Mouse (Mus musculus) neural tube, embryonic 11.5 days (tissue): ENCODE results near the gene Cdk2ap2. TPM values are rescaled to one million over a fixed set of nuclear protein-coding genes. Genes with fewer than 3 reads are reported as not detected.

ENCODE experiments used
- ATAC-seq: fragments of 200-750 bp; cut with Nextera tagmentation; 2 replicates; pipeline ENCODE4 v1.8.0; 2017; ENCODE audit warnings: moderate number of reproducible peaks, mild to moderate bottlenecking, moderate TSS enrichment, moderate library complexity; ENCODE audit not compliant: insufficient read depth, low FRiP score, low TSS enrichment
- DNase-seq: peaks from one replicate; pipeline ENCODE4 v3.0.0-alpha.2; 2015; ENCODE audit warnings: low spot score
- H3K27ac ChIP-seq: fragments of 300-500 bp; sonication (generic); 2 replicates; pipeline ENCODE4 v1.5.1; 2014; ENCODE audit warnings: low read depth, mild to moderate bottlenecking, low read length
- H3K27me3 ChIP-seq: fragments of 300-500 bp; sonication (generic); 2 replicates; pipeline ENCODE4 v1.6.1; 2014; ENCODE audit warnings: mild to moderate bottlenecking, low read length, mixed read lengths; ENCODE audit not compliant: control insufficient read depth, insufficient read depth
- H3K36me3 ChIP-seq: fragments of 300-500 bp; sonication (generic); 2 replicates; pipeline ENCODE4 v1.6.1; 2014; ENCODE audit warnings: mild to moderate bottlenecking, low read length, moderate library complexity, mixed read lengths; ENCODE audit not compliant: control insufficient read depth, insufficient read depth
- H3K4me1 ChIP-seq: fragments of 300-500 bp; sonication (generic); 2 replicates; pipeline ENCODE4 v1.6.1; 2014; ENCODE audit warnings: low read length, mixed read lengths; ENCODE audit not compliant: control insufficient read depth, insufficient read depth
- H3K4me2 ChIP-seq: fragments of 300-500 bp; sonication (generic); 2 replicates; pipeline ENCODE4 v1.6.1; 2014; ENCODE audit warnings: low read depth, mild to moderate bottlenecking, moderate library complexity
- H3K4me3 ChIP-seq: fragments of 300-500 bp; sonication (generic); 2 replicates; pipeline ENCODE4 v1.5.1; 2014; ENCODE audit warnings: low read depth, low read length
- H3K9ac ChIP-seq: fragments of 300-500 bp; sonication (generic); 2 replicates; pipeline ENCODE4 v1.6.1; 2014; ENCODE audit warnings: mild to moderate bottlenecking, low read length
- H3K9me3 ChIP-seq: fragments of 300-500 bp; sonication (generic); 2 replicates; pipeline ENCODE4 v1.6.1; 2016; ENCODE audit warnings: low read length; ENCODE audit not compliant: control insufficient read depth
- WGBS: fragments of 180-500 bp; shearing (Covaris S2); extraction: QIAGEN DNeasy Blood & Tissue Kit; methylation state at CpG from one replicate; pipeline ENCODE4 v1.1.7; 2014; 5-methylcytosine and 5-hydroxymethylcytosine counted together
- polyA plus RNA-seq: library from polyadenylated mRNA; unstranded; fragments of >200 nt; fragmentation: Nextera tagmentation; extraction: Ambion mirVana; gene quantifications from 2 replicates; pipeline ENCODE4 v1.2.1, GENCODE M21; 2014

The Cdk2ap2 gene
- polyA plus RNA-seq, 1 experiment from 2014 or later, result 86.7 TPM

GRCm38 (mm10) chr19:4094774-4095303, 2.1 kb upstream of the Cdk2ap2 start:
- no peak for DNase-seq
- ATAC-seq, result no peak
- no peaks in the 10 kb centered on the region for H3K36me3 ChIP-seq
- peaks cover 3% of the 10 kb centered on the region for H3K27me3 ChIP-seq
- no peak overlapping the region for H3K4me3 ChIP-seq
- 83% methylated on average over 5 of the region's 5 CpGs for WGBS
- peaks cover 10% of the 10 kb centered on the region for H3K4me1 ChIP-seq
- no peaks in the 10 kb centered on the region for H3K9me3 ChIP-seq
- no peak overlapping the region for H3K9ac ChIP-seq
- no peak overlapping the region for H3K27ac ChIP-seq
- no peak overlapping the region for H3K4me2 ChIP-seq

- Histone ChIP-seq H3K4me2 (no peak overlapping the region; the same call in 1 of the 2 replicates), H3K27me3 (peaks cover 12% of the 10 kb centered on the region), H3K27ac (no peak overlapping the region), H3K9me3 (no peaks in the 10 kb centered on the region), H3K4me3 (no peak overlapping the region), H3K9ac (no peak overlapping the region), H3K36me3 (no peaks in the 10 kb centered on the region), H3K4me1 (peaks cover 10% of the 10 kb centered on the region)
- ATAC-seq (no peak), DNase-seq (no peak)
- WGBS, result 66% methylated on average over 3 of the region's 3 CpGs
Measured at GRCm38 (mm10) chr19:4095802-4096201, 1.2 kb upstream of the Cdk2ap2 start.

- 3% methylated on average over 21 of the region's 21 CpGs for WGBS
- H3K36me3 ChIP-seq, result no peaks in the 10 kb centered on the region
- H3K9me3 ChIP-seq, result no peaks in the 10 kb centered on the region
- no peak overlapping the region for H3K27ac ChIP-seq
- H3K4me3 ChIP-seq, result peak overlapping the region; percentile 43
- no peak for ATAC-seq
- peaks cover 16% of the 10 kb centered on the region for H3K4me1 ChIP-seq
- H3K27me3 ChIP-seq, result peaks cover 25% of the 10 kb centered on the region
- DNase-seq, result no peak
- peak overlapping the region; percentile 64 for H3K9ac ChIP-seq
- H3K4me2 ChIP-seq, result peak overlapping the region; percentile 69
Measured at GRCm38 (mm10) chr19:4097441-4097825, 451 bp downstream of the Cdk2ap2 start.

- H3K9ac ChIP-seq, result no peak overlapping the region
Measured at GRCm38 (mm10) chr19:4098426-4098825, 1.4 kb downstream of the Cdk2ap2 start.

GRCm38 (mm10) chr19:4099056-4099455, 2.1 kb downstream of the Cdk2ap2 start:
- 17% methylated on average over 9 of the region's 9 CpGs for WGBS
- Histone ChIP-seq H3K4me2 (no peak overlapping the region), H3K9ac (no peak overlapping the region), H3K4me3 (no peak overlapping the region), H3K27me3 (peaks cover 28% of the 10 kb centered on the region), H3K4me1 (peaks cover 16% of the 10 kb centered on the region), H3K9me3 (no peaks in the 10 kb centered on the region), H3K27ac (no peak overlapping the region), H3K36me3 (no peaks in the 10 kb centered on the region)
- peak; percentile 89 for DNase-seq
- ATAC-seq, result no peak

More at GRCm38 (mm10) chr19:4098426-4098825, 1.4 kb downstream of the Cdk2ap2 start:
- DNase-seq, result no peak
- Histone ChIP-seq H3K27ac (no peak overlapping the region), H3K4me2 (no peak overlapping the region), H3K36me3 (no peaks in the 10 kb centered on the region), H3K4me3 (no peak overlapping the region), H3K27me3 (peaks cover 28% of the 10 kb centered on the region), H3K9me3 (no peaks in the 10 kb centered on the region), H3K4me1 (peaks cover 16% of the 10 kb centered on the region)
- 88% methylated on average over 13 of the region's 13 CpGs for WGBS
- ATAC-seq, result no peak

GRCm38 (mm10) chr19:4099837-4100717, 3.1 kb downstream of the Cdk2ap2 start, which contains the start of gene Pitpnm1:
TSS of gene Pitpnm1 (plus strand) at chr19:4099998.
- Histone ChIP-seq H3K36me3 (no peaks in the 10 kb centered on the region), H3K9me3 (no peaks in the 10 kb centered on the region), H3K4me1 (peaks cover 16% of the 10 kb centered on the region), H3K4me3 (peak within 1 kb of the TSS; percentile 46), H3K27ac (no peak within 1 kb of the TSS), H3K4me2 (peak within 1 kb of the TSS; percentile 88), H3K27me3 (peaks cover 28% of the 10 kb centered on the region), H3K9ac (peak within 1 kb of the TSS; percentile 63)
- peak; percentile 53 for DNase-seq
- WGBS, result under 1% methylated on average over 52 of the region's 53 CpGs
- no peak for ATAC-seq

- Histone ChIP-seq H3K4me1 (peaks cover 16% of the 10 kb centered on the region), H3K9me3 (no peaks in the 10 kb centered on the region), H3K27ac (no peak overlapping the region), H3K4me3 (peak overlapping the region; percentile 46), H3K4me2 (peak overlapping the region; percentile 88), H3K9ac (peak overlapping the region; percentile 63), H3K27me3 (peaks cover 28% of the 10 kb centered on the region), H3K36me3 (no peaks in the 10 kb centered on the region)
- DNase-seq, result peak; percentile 70
- no peak for ATAC-seq
- 0% methylated on average over 51 of the region's 52 CpGs for WGBS
Measured at GRCm38 (mm10) chr19:4100718-4101261, 3.8 kb downstream of the Cdk2ap2 start.

- H3K4me3 ChIP-seq, result peak overlapping the region; percentile 46; the same call in 1 of the 2 replicates
- no peak overlapping the region; the same call in 1 of the 2 replicates for H3K9ac ChIP-seq
- peak overlapping the region; percentile 88 for H3K4me2 ChIP-seq
- H3K27ac ChIP-seq, result no peak overlapping the region
- no peaks in the 10 kb centered on the region for H3K36me3 ChIP-seq
- peaks cover 16% of the 10 kb centered on the region for H3K4me1 ChIP-seq
- H3K9me3 ChIP-seq, result no peaks in the 10 kb centered on the region
- H3K27me3 ChIP-seq, result peaks cover 28% of the 10 kb centered on the region
- ATAC-seq, result no peak
- no peak for DNase-seq
- 69% methylated on average over 6 of the region's 6 CpGs for WGBS
Measured at GRCm38 (mm10) chr19:4101466-4101865, 4.5 kb downstream of the Cdk2ap2 start.
